Mouse (Mus musculus): ENCODE measurements around the gene Hoxb6.

Gene Hoxb6

GRCm38 (mm10) chr11:96334998-96335397 is 42.7 kb downstream of the Hoxb6 start:
- no peak for DNase-seq (ENCODE audit: low read depth, low spot score)

- DNase-seq (ENCODE audit: low read depth, low spot score), result no peak
These were observed 44.3 kb downstream of the Hoxb6 start for GRCm38 (mm10) chr11:96336597-96336996.

DNA sequence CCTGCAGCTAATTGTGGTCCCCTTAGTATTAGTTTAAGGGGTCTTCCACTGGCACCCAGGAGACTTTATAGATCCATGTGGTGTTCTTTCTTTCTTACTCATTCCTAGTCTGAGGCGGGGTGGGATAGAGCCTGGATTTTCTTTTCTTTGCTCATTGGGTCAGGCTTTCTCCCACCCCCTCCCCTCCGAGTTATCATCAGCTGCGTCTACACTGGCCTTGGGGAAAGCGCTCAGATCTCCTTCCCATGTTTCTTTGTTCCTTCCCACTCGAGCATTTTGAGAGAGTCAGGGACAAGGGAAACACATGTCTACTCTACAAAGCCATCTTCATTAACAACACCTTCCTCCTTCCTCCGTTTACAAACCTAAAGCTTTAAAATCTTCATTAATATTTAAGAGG is 44.8 kb downstream of the Hoxb6 start:
- no peak for DNase-seq (ENCODE audit: low read depth, low spot score)

DNA sequence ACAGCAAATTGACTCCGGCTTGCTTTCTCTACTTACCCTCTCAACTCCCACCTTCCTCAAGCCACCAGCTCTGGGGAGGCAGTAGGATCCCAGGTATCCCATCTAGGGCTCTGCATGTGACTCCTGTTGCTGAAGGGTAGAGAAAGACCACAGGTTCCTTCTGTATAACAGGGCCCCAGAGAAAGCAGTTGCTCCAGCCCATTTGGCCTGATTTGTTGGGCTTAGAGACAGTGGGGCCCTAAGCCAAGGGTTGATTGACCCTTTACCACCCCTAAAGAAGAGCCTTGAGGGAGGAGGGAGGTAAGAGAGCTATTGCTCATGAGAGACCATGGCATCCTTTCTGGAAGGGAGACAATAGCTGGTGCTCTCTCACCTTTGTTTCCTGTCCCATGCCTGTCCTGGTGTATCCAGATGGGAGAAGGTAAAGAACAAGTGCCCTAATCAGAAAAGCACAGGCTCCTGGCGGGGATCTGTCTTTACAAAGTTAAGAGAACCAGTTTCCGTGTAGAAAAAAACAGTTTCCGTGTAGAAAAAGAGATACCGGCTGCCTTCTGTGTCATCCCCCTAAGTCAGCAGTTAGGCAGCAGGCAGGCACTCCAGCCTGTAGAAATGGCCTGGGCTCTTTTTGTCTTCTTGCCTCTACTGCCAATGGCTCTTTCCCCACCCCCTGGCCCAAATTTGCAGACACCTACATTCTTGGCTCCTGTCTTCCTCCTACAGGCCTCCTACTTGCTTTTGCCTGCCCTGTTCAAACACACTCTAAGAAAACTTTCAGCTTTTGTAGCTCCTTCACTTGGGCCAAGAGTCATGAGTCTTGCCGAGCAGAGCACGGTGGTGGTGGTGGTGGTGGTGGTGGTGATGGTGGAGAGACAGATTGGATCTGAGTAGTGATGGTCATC is 46.9 kb downstream of the Hoxb6 start:
- no peak for DNase-seq (ENCODE audit: low read depth, low spot score)

- peak; percentile 46 for DNase-seq (ENCODE audit: low read depth, low spot score)
These were observed 48.6 kb downstream of the Hoxb6 start for GRCm38 (mm10) chr11:96340698-96341365.

- peak; percentile 78 for DNase-seq (ENCODE audit: low read depth, low spot score)
These were observed 49.7 kb downstream of the Hoxb6 start for GRCm38 (mm10) chr11:96341701-96342575.

- DNase-seq (ENCODE audit: low read depth, low spot score), result no peak
These were observed 50.3 kb downstream of the Hoxb6 start for GRCm38 (mm10) chr11:96342576-96342930.

DNA sequence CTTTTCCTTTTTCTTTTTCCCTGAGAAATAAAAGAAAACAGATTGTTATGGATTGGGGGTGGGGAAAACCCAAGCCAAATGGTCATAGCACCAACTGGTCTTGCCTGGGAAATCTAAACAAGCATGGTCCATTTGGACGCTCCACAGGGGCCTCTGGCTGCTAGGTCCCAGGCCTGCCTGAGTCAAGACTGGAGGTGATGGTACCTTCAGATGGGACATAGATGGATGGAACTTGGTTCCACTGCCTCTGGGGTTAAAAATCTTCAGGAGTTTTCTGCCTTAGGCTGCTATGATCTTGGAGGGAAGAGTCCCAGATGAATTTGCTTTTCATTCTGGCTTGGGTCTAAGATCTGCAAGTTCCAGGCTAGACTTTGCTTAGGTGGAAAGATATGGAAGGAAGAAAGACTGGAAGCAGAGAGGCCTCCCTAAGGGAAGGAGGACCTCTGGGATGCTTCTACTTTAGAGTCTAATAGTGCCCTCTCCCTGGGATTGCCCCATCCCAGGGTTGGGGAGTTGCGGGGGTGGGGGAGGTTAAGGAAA is 51.0 kb downstream of the Hoxb6 start:
- DNase-seq (ENCODE audit: low read depth, low spot score), result no peak

- DNase-seq (ENCODE audit: low read depth, low spot score), result peak; percentile 40
These were observed 52.0 kb downstream of the Hoxb6 start for GRCm38 (mm10) chr11:96344061-96344877.

- DNase-seq (ENCODE audit: low read depth, low spot score), result no peak
These were observed 52.5 kb downstream of the Hoxb6 start for GRCm38 (mm10) chr11:96344878-96345159.

- peak; percentile 49 for DNase-seq (ENCODE audit: low read depth, low spot score)
These were observed 53.1 kb downstream of the Hoxb6 start for GRCm38 (mm10) chr11:96345220-96345892.

DNA sequence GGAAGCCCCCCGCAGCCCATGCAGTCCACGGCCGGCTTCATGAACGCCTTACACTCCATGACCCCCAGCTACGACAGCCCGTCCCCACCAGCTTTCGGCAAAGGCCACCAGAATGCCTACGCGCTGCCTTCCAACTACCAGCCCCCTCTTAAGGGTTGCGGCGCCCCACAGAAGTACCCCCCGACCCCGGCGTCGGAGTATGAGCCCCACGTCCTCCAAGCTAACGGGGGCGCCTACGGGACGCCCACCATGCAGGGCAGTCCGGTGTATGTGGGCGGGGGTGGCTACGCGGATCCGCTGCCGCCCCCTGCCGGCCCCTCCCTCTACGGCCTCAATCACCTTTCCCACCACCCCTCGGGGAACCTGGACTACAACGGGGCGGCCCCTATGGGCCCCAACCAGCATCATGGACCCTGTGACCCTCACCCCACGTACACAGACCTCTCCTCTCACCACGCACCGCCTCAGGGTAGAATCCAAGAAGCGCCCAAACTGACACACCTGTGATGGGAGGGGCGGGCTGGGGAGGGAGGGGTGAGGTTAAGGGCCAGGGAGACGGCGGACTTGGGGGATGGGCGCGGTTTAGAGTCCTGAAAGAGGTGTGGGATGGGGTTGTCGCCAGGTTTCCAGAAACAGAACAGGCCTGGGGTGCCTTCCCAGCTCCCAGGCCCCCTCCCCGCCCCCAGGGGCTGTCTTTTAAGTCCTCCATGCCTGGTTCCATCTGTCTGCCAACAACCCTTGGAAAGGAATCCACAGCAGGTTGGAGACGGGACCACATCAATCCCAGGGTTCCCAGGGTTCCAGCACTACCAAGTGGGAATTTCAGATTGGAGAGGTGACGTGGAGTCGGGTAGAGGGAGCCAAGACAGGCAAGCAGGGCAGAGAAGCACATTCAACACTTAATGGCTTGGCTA is 53.9 kb downstream of the Hoxb6 start:
- peak; percentile 68 for DNase-seq (ENCODE audit: low read depth, low spot score)

DNA sequence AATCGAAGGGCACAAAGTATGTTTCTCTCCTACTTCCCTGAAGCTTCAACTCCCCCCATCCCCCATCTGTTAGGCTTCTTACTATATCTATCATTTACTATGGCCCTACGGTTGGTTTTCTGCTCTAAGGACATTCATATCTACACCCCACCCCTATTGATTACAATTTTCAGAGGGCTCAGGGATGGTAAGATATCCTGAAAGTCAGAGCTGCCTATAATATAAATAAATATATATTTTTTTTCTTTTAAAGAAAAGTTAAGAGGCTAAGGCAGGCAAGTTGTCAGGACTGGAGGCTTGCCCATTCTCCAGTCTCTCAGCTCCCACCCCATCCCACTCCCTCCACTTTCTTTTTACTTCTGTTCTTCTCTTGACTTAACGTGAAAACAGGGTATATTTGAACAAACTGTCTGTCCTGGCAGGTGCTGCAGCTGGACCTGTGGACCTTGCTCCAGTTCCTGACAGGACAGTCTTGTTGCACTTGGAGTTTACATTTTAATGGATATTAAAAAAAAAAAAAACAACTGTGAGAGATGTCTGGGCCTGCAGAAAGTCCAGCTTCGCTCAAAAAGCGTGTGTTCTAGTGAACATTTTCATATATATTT is 54.7 kb downstream of the Hoxb6 start:
- DNase-seq (ENCODE audit: low read depth, low spot score), result no peak

DNA sequence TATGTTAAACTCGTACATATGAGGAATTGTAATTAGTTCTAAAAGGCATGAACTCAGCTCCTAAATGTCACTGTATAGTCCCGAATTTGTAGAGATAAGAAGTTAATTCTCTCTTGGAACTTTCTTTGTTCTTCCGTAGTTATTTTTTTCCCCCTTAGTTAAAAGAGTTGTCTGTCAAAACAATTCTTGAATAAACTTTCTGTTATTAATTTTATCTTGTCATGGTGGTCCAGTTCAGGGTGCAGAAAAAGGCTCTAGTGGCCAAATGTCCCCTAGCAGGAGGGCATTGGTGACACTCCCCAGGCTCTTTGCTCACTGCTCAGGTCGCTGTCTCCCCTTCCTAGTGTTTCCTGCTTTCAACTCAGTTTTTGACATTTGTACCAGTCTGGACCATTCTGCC is 55.4 kb downstream of the Hoxb6 start:
- DNase-seq (ENCODE audit: low read depth, low spot score), result no peak

DNA sequence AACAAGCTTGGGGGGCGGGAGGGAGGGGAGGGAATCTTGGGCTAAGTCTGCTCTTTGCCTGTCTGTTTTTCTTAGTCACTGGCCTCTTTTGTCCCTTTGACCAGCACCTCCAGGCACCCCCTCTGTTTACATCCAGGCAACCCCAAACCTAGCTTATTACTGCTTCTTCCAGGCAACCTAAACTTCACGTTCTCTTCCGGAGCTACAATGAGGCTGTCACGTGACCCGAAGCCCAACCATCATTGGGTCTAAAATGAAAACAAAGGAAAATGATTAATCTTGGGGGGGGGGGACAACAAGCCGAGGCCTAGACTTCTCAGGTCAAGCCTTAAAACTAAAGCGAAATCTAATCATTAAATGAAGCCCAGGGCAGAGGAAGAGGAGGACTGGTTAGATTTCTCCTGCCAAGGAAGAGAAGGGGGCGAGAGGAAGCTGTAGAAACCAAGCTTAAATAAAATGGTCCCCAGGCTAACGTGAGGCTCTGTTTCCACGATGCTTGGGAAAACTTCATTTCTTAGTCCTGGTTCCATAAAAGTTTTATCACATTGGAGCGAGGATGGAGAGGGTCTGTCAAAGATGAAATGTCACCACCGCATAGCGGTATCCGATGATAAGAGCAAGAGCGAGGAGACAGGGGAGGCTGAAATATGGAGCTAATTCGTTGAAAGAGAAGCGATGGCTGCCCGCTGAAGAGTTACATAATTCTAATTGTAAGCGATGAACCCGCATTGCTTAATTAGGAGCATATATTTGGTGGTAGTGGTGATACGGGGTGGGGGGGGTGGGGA is 56.1 kb downstream of the Hoxb6 start:
- DNase-seq (ENCODE audit: low read depth, low spot score), result no peak

- no peak for DNase-seq (ENCODE audit: low read depth, low spot score)
These were observed 56.7 kb downstream of the Hoxb6 start for GRCm38 (mm10) chr11:96348988-96349387.

DNA sequence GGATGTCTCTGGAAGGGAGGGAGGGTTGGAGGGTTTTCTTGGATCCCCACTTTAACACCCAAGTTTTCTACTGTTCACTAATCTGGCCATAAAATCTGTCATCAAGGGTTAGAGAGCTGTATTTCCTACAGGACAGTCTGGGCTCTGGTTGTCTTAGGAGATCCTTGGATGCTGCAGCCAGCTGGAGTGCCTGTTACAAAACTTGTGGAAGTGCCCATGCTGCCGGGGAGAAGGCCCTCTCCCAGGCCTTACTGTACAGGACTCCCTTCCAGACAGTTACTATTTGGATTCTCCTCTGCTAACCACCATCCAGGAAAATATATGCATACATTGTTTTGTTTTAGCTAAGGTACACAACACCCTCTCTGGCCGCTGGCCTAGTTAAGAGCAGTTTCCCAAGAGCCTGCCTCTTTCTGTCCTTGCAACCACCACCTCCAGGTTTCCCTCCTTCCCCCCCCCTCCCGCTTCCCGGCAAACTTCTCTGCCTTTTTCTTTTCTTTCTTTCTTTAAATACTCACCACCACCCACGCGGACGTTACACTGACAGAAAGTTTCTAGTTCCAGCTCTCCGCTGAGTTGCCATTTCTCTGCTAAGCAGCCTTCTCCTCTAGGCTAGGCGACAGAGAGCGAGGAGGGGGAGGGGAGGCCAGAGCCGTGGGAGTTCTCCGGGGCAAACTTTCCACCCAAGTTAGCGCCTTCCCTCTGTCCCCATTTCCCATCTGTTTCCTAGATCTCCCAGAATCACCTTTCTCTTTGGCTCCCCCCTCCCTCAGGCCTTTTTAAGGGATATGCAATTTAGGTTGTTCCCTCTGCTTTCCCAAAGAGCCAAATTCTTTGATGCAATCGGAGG is 57.4 kb downstream of the Hoxb6 start:
- no peak for DNase-seq (ENCODE audit: low read depth, low spot score)

GRCm38 (mm10) chr11:96350341-96350624 is 58.0 kb downstream of the Hoxb6 start, which contains the start of gene Hoxb2:
TSS of gene Hoxb2 (plus strand) at chr11:96350525.
- no peak for DNase-seq (ENCODE audit: low read depth, low spot score)
